Mouse (Mus musculus): ENCODE results near the gene Capn9. TPM values are rescaled to one million over a fixed set of nuclear protein-coding genes. Genes with fewer than 3 reads are reported as not detected.

Capn9 gene
- total and polyA plus RNA-seq, 3 experiments, result 0.10 TPM; not detected in 2

DNA sequence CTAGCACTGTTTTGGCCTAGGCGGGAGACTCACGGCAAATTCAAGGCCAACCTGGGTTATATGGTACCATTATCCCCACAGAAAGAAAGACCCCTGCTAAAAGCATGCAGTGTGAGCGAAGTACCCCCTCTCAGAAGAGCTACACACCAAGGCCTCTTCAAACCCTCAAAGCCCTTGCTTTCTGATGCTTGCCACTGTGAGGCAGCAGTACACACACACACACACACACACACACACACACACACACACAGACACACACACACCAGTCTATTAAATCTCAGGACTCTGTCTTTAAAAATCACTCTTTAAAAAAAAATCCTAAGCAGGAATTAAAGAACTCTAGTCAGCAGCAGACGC, 87.9 kb downstream of the Capn9 start:
- no peak overlapping the region for H3K27ac ChIP-seq (ENCODE audit: insufficient read depth, low read depth)
- H3K4me3 ChIP-seq (replicated peaks in 1 of 3; ENCODE audit: low read depth in 2 of 3, low read length in 2 of 3, poor library complexity in 1 of 3), result no peak overlapping the region
- peaks cover 2% of the 10 kb centered on the region for H3K27me3 ChIP-seq (replicated peaks)

GRCm38 (mm10) chr8:124664414-124664813, 88.5 kb downstream of the Capn9 start:
- Histone ChIP-seq H3K27me3 (replicated peaks) (peaks cover 2% of the 10 kb centered on the region), H3K79me2 (replicated peaks; ENCODE audit: control insufficient read depth, extremely low read depth, insufficient read depth, poor library complexity, severe bottlenecking) (no peaks in the 10 kb centered on the region), H3K9ac (ENCODE audit: insufficient read depth, low read depth) (no peak overlapping the region), H3K4me3 (replicated peaks in 1 of 3; ENCODE audit: low read depth in 2 of 3, low read length in 2 of 3, poor library complexity in 1 of 3) (no peak overlapping the region), H3K27ac (ENCODE audit: insufficient read depth, low read depth) (no peak overlapping the region), H3K9me3 (replicated peaks; ENCODE audit: low read length) (no peaks in the 10 kb centered on the region), H3K36me3 (replicated peaks in 1 of 2; ENCODE audit: control insufficient read depth in 1 of 2, insufficient read depth in 1 of 2, low read length in 1 of 2) (peaks cover 0 to 2% of the 10 kb centered on the region in 2 experiments), H3K4me2 (ENCODE audit: insufficient read depth, low read depth, poor library complexity, severe bottlenecking) (no peak overlapping the region), H3K4me1 (ENCODE audit: control insufficient read depth in 1 of 2, insufficient read depth in 2 of 2) (peaks cover 6 to 13% of the 10 kb centered on the region in 2 experiments; a peak in 2 of 4 replicates)
- TF ChIP-seq USF2 (conservative IDR thresholded peaks at IDR 0.05; ENCODE audit: low read depth, low read length) (no peak), CHD2 (IDR thresholded peaks at IDR 0.05; ENCODE audit: low read length) (no peak), MAX (IDR thresholded peaks at IDR 0.05; ENCODE audit: low read length) (no peak), ZNF384 (IDR thresholded peaks at IDR 0.05; ENCODE audit: low read depth, low read length) (no peak), MYC (IDR thresholded peaks at IDR 0.05; ENCODE audit: low read depth, low read length) (no peak), GABPA (IDR thresholded peaks at IDR 0.05; ENCODE audit: insufficient replicate concordance, low read depth, low read length) (no peak), HCFC1 (IDR thresholded peaks at IDR 0.05; ENCODE audit: low read depth, low read length) (no peak), RAD21 (IDR thresholded peaks at IDR 0.05; ENCODE audit: low read depth, low read length) (no peak), NRF1 (IDR thresholded peaks at IDR 0.05; ENCODE audit: low read depth, low read length) (no peak), BHLHE40 (IDR thresholded peaks at IDR 0.05; ENCODE audit: low read depth, low read length) (no peak)
- in situ Hi-C loops (cut with MboI; ENCODE audit: low pct_ligation_motif_present, low pct_unique_long_range_greater_than_20kb, low sequenced_read_pairs), result no loop called here
- dilution Hi-C loops (cut with MboI; ENCODE audit: extremely low pct_ligation_motif_present, extremely low pct_unique_long_range_greater_than_20kb, low sequenced_read_pairs), result no loop called here
- no peak for DNase-seq (ENCODE audit: extremely low read depth)

More for the DNA sequence above, 87.9 kb downstream of the Capn9 start:
- TF ChIP-seq PAX5 (IDR thresholded peaks at IDR 0.05; ENCODE audit: low read length) (no peak), CTCF (conservative IDR thresholded peaks at IDR 0.05 in 1 of 2, IDR thresholded peaks at IDR 0.05 in 1 of 2; ENCODE audit: low read depth in 2 of 2, low read length in 2 of 2) (no peak), SIN3A (IDR thresholded peaks at IDR 0.05; ENCODE audit: low read length) (no peak), MEF2A (IDR thresholded peaks at IDR 0.05; ENCODE audit: borderline replicate concordance, low read depth, low read length) (no peak), TCF12 (IDR thresholded peaks at IDR 0.05; ENCODE audit: low read depth, low read length) (no peak), RCOR1 (conservative IDR thresholded peaks at IDR 0.05; ENCODE audit: low read depth, low read length) (no peak), GABPA (IDR thresholded peaks at IDR 0.05; ENCODE audit: insufficient replicate concordance, low read depth, low read length) (no peak), KAT2A (IDR thresholded peaks at IDR 0.05; ENCODE audit: insufficient replicate concordance, low read length) (no peak), E2F4 (IDR thresholded peaks at IDR 0.05; ENCODE audit: insufficient replicate concordance, low read depth, low read length) (no peak), JUN (IDR thresholded peaks at IDR 0.05; ENCODE audit: insufficient read depth, low read depth, low read length) (no peak)
- Histone ChIP-seq H3K79me2 (replicated peaks; ENCODE audit: control insufficient read depth, extremely low read depth, insufficient read depth, poor library complexity, severe bottlenecking) (no peaks in the 10 kb centered on the region), H3K4me1 (ENCODE audit: control insufficient read depth in 1 of 2, insufficient read depth in 2 of 2) (peaks cover 6 to 13% of the 10 kb centered on the region in 2 experiments; a peak in 2 of 4 replicates), H3K9ac (ENCODE audit: insufficient read depth, low read depth) (no peak overlapping the region), H3K36me3 (replicated peaks in 1 of 2; ENCODE audit: control insufficient read depth in 1 of 2, insufficient read depth in 1 of 2, low read length in 1 of 2) (peaks cover 0 to 2% of the 10 kb centered on the region in 2 experiments), H3K4me2 (ENCODE audit: insufficient read depth, low read depth, poor library complexity, severe bottlenecking) (no peak overlapping the region), H3K9me3 (replicated peaks; ENCODE audit: low read length) (no peaks in the 10 kb centered on the region)
- in situ Hi-C loops (cut with MboI; ENCODE audit: low pct_ligation_motif_present, low pct_unique_long_range_greater_than_20kb, low sequenced_read_pairs) (no loop called here), dilution Hi-C loops (cut with MboI; ENCODE audit: extremely low pct_ligation_motif_present, extremely low pct_unique_long_range_greater_than_20kb, low sequenced_read_pairs) (no loop called here)
- DNase-seq (ENCODE audit: extremely low read depth), result no peak

Other genes with a start within 250 kb of the Capn9 start
- gene Pgbd5, start 136.5 kb upstream of the Capn9 start, total RNA-seq (2012; rRNA removed), result 1.2 and 3.1 TPM in 2 replicates
- 0.53 and 0.89 TPM in 2 replicates for gene Pgbd5, start 136.5 kb upstream of the Capn9 start, total RNA-seq (2014; rRNA removed)
- gene Pgbd5, start 136.5 kb upstream of the Capn9 start, polyA plus RNA-seq (2012; ENCODE audit: insufficient read length, low read depth), result 3.1 and 3.9 TPM in 2 replicates
- gene Cog2, start 55.3 kb upstream of the Capn9 start, total RNA-seq (2012; rRNA removed), result 53.1 and 56.7 TPM in 2 replicates
- 37.7 and 41.8 TPM in 2 replicates for gene Cog2, start 55.3 kb upstream of the Capn9 start, total RNA-seq (2014; rRNA removed)
- 55.5 and 62.6 TPM in 2 replicates for gene Cog2, start 55.3 kb upstream of the Capn9 start, polyA plus RNA-seq (2012; ENCODE audit: insufficient read length, low read depth)
- gene Agt, start 6.4 kb upstream of the Capn9 start, total RNA-seq (2012; rRNA removed), result not detected in 2 replicates
- not detected in 2 replicates for gene Agt, start 6.4 kb upstream of the Capn9 start, total RNA-seq (2014; rRNA removed)
- gene Agt, start 6.4 kb upstream of the Capn9 start, polyA plus RNA-seq (2012; ENCODE audit: insufficient read length, low read depth), result not detected in 2 replicates
- gene 2310022B05Rik, start 87.3 kb downstream of the Capn9 start, total RNA-seq (2012; rRNA removed), result 3.4 and 5.7 TPM in 2 replicates
- gene 2310022B05Rik, start 87.3 kb downstream of the Capn9 start, total RNA-seq (2014; rRNA removed), result 2.2 and 3.2 TPM in 2 replicates
- gene 2310022B05Rik, start 87.3 kb downstream of the Capn9 start, polyA plus RNA-seq (2012; ENCODE audit: insufficient read length, low read depth), result 7.1 and 7.8 TPM in 2 replicates
- gene Ttc13, start 145.9 kb downstream of the Capn9 start, total RNA-seq (2012; rRNA removed), result 33.6 and 36.6 TPM in 2 replicates
- gene Ttc13, start 145.9 kb downstream of the Capn9 start, total RNA-seq (2014; rRNA removed), result 33.5 and 35.8 TPM in 2 replicates
- 26.3 and 30.8 TPM in 2 replicates for gene Ttc13, start 145.9 kb downstream of the Capn9 start, polyA plus RNA-seq (2012; ENCODE audit: insufficient read length, low read depth)
- 9.7 and 11.5 TPM in 2 replicates for gene Arv1, start 146.0 kb downstream of the Capn9 start, total RNA-seq (2012; rRNA removed)
- gene Arv1, start 146.0 kb downstream of the Capn9 start, total RNA-seq (2014; rRNA removed), result 11.4 and 11.9 TPM in 2 replicates
- 18.8 and 22.0 TPM in 2 replicates for gene Arv1, start 146.0 kb downstream of the Capn9 start, polyA plus RNA-seq (2012; ENCODE audit: insufficient read length, low read depth)
- gene Fam89a, start 175.7 kb downstream of the Capn9 start, total RNA-seq (2012; rRNA removed), result 4.5 and 4.8 TPM in 2 replicates
- 2.2 and 2.5 TPM in 2 replicates for gene Fam89a, start 175.7 kb downstream of the Capn9 start, total RNA-seq (2014; rRNA removed)
- 3.7 and 4.9 TPM in 2 replicates for gene Fam89a, start 175.7 kb downstream of the Capn9 start, polyA plus RNA-seq (2012; ENCODE audit: insufficient read length, low read depth)
- 0.04 and 0.08 TPM in 2 replicates for gene Trim67, start 217.0 kb downstream of the Capn9 start, total RNA-seq (2012; rRNA removed)
- not detected in 2 replicates for gene Trim67, start 217.0 kb downstream of the Capn9 start, total RNA-seq (2014; rRNA removed)
- gene Trim67, start 217.0 kb downstream of the Capn9 start, polyA plus RNA-seq (2012; ENCODE audit: insufficient read length, low read depth), result 0.04 TPM in 1 of 2 replicates, not detected in the other

Measured in CH12.LX (cell line).